Mouse (Mus musculus) G1E (cell line): Measurements from ENCODE around the gene Gsto1. TPM values are rescaled to one million over a fixed set of nuclear protein-coding genes. Genes with fewer than 3 reads are reported as not detected.

ENCODE experiments used
- ATAC-seq: 2 replicates; pipeline ENCODE4 v1.8.0; 2016; ENCODE audit warnings: mild to moderate bottlenecking; ENCODE audit not compliant: insufficient number of reproducible peaks, poor library complexity, low FRiP score, severe bottlenecking; ENCODE audit errors: extremely low read depth
- DNase-seq: peaks from one replicate; pipeline ENCODE4 v3.0.0; 2012; ENCODE audit warnings: low spot score
- H3K27me3 ChIP-seq: 2 replicates; pipeline ENCODE4 v1.6.1; 2012; ENCODE audit warnings: mild to moderate bottlenecking, low read length, inconsistent platforms; ENCODE audit not compliant: insufficient read depth
- H3K36me3 ChIP-seq: replicated peaks from 2 replicates; pipeline ENCODE3; 2012; ENCODE audit warnings: mild to moderate bottlenecking, inconsistent platforms
- H3K4me1 ChIP-seq: 2 replicates; pipeline ENCODE4 v1.6.1; 2012; ENCODE audit warnings: low read depth, low read length, inconsistent platforms, mixed read lengths; ENCODE audit not compliant: insufficient read depth
- H3K4me3 ChIP-seq: 2 replicates; pipeline ENCODE4 v1.5.1; 2012; ENCODE audit warnings: low read depth, mild to moderate bottlenecking, inconsistent platforms, low read length, moderate library complexity, mixed read lengths
- H3K9me3 ChIP-seq: replicated peaks from 2 replicates; pipeline ENCODE4 v1.6.1; 2012; ENCODE audit warnings: inconsistent platforms
- CTCF ChIP-seq: IDR thresholded peaks from 2 replicates; pipeline ENCODE4 v1.5.1; 2012; ENCODE audit warnings: low read depth, low read length, inconsistent platforms, mixed read lengths
- GATA1 ChIP-seq: IDR thresholded peaks from 2 replicates; pipeline ENCODE4 v1.6.1; 2012; ENCODE audit warnings: borderline replicate concordance, low read length, inconsistent platforms, mixed read lengths
- GATA2 ChIP-seq: IDR thresholded peaks from 2 replicates; pipeline ENCODE4 v1.6.1; 2012; ENCODE audit warnings: low read depth, low read length, inconsistent platforms, borderline replicate concordance
- POLR2AphosphoS5 ChIP-seq: IDR thresholded peaks from 2 replicates; pipeline ENCODE4 v1.6.1; 2012; ENCODE audit warnings: low read depth, low read length, inconsistent platforms; ENCODE audit not compliant: insufficient replicate concordance
- TAL1 ChIP-seq: conservative IDR thresholded peaks from 2 replicates; pipeline ENCODE4 v1.6.1; 2012; ENCODE audit warnings: low read depth, low read length, inconsistent platforms, mixed read lengths
- polyA plus RNA-seq: library from polyadenylated mRNA; stranded (reverse); fragments of >175 nt; gene quantifications from 2 replicates; pipeline ENCODE4 v1.2.3, GENCODE M21; 2012
- total RNA-seq, 2 experiments: library from RNA; stranded (forward) in 1 of 2; stranded (reverse) in 1 of 2; fragments of 200-1000 nt in 1 of 2; fragments of >200 nt in 1 of 2; fragmentation: Nextera tagmentation in 1 of 2; gene quantifications; 2 replicates each; pipeline ENCODE4 v1.2.3; 2014 to 2017

Gsto1 gene
- total and polyA plus RNA-seq, 3 experiments = 33.8 to 45.1 (median 35.0) TPM

DNA sequence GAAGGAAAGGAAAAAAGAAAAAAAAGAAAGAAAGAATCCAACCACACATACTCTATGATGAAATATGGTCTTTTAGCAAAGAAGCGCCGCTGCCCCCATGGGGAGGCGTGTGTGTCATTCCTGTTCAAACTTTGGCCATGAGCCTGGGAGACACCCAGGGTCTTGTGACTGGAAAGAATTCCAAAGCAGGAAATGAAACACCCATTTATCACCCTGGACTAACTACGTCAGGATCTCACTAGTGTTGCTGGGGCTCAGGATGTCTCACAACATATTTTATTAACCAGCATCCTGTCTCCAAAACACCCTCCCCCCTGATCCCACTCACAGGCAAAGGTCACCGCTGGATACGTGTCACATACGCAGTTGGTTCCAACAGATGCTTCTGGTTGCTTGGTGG, 31.8 kb downstream of the Gsto1 start:
- Histone ChIP-seq H3K4me3 (no peak overlapping the region), H3K27me3 (no peaks in the 10 kb centered on the region), H3K36me3 (no peaks in the 10 kb centered on the region), H3K9me3 (peaks cover 38% of the 10 kb centered on the region), H3K4me1 (no peaks in the 10 kb centered on the region)
- DNase-seq (no peak), ATAC-seq (no peak)
- TF ChIP-seq TAL1 (no peak), POLR2AphosphoS5 (no peak), GATA1 (no peak), GATA2 (no peak), CTCF (no peak)

DNA sequence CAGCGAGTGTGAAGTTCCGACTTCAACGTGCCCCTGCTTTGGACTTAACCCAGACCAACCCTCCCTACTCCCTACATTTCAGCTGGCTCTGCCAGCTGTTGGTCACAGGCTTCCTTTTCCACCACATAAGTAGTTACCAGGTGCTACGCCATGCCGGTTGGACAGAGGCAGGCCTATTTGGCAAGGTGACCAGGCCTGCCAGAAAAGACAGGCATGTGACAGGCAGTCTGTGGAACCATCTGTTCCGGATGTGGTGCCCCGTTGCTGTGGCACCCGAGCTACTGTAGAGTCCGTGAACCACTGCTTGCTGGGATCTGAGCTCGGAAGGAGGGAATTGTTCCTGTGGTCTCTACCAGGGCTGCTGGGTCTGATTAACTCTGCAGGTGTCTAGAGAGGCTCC, 32.6 kb downstream of the Gsto1 start:
- TF ChIP-seq CTCF = no peak
- TF ChIP-seq GATA2 = no peak
- no peak for TF ChIP-seq GATA1
- no peak for TF ChIP-seq POLR2AphosphoS5
- no peak for TF ChIP-seq TAL1
- DNase-seq (no peak), ATAC-seq (no peak)
- peaks cover 40% of the 10 kb centered on the region for H3K9me3 ChIP-seq
- no peaks in the 10 kb centered on the region for H3K4me1 ChIP-seq
- H3K36me3 ChIP-seq = no peaks in the 10 kb centered on the region
- no peaks in the 10 kb centered on the region for H3K27me3 ChIP-seq
- no peak overlapping the region for H3K4me3 ChIP-seq

DNA sequence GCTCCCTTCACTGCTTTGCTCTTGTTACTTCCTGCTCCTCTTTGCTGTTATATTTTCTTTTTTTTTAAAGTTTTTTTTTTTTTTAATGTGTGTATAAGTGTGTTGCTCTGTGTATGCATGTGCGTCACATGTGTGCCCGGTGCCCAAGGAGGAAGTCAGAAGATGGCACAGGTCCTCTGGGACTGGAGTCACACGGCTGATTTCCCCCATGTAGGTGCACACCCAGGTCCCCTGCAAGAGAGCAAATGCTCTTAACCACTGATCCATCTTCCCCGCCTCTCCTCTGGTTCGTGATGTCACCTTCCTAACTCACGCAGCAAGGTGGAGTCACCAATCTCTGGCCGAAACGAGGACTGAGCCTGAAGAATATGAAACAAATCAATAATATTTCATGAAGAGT, 33.3 kb downstream of the Gsto1 start:
- Histone ChIP-seq H3K4me3 (no peak overlapping the region), H3K4me1 (no peaks in the 10 kb centered on the region)

DNA sequence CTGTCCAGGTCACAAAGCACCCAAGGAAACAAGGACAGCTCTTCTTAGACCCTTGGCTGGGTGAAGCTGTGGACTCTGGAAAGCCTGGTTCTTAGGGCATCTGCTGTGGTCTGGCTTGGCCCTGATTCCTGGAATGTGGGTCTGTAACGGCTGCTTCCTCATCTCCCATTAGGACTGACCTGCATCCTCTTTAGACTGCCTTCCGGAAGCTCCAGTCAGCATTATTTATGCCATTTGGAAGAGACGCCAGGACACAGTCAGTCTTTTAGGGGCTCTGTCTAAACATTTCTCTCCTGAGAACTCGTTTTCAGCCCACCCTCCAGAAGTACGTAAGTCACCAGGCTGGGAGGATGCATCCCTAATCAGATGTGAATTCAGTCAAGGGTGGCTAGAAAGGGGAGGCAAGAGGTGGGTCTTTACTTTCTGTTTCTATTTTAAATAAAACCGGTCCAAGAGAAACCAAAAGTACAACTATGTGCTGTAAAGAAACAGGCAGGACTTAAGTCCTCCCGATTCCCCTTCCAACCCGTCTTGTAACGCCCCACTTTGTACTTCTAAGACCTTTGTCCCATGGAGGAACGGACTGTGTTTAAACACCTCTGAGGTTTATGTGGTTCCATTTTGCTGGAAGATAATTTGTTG, 35.8 kb downstream of the Gsto1 start:
- H3K27me3 ChIP-seq = no peaks in the 10 kb centered on the region
- ATAC-seq = no peak
- H3K9me3 ChIP-seq = peaks cover 43% of the 10 kb centered on the region
- no peaks in the 10 kb centered on the region for H3K4me1 ChIP-seq
- TF ChIP-seq TAL1 (no peak), CTCF (no peak), GATA2 (no peak), POLR2AphosphoS5 (no peak), GATA1 (no peak)
- DNase-seq = no peak
- no peak overlapping the region for H3K4me3 ChIP-seq
- peaks cover 25% of the 10 kb centered on the region for H3K36me3 ChIP-seq

More for the DNA sequence above, 33.3 kb downstream of the Gsto1 start:
- no peaks in the 10 kb centered on the region for H3K27me3 ChIP-seq
- peaks cover 45% of the 10 kb centered on the region for H3K9me3 ChIP-seq
- DNase-seq (no peak), ATAC-seq (no peak)
- peaks cover 3% of the 10 kb centered on the region for H3K36me3 ChIP-seq
- TF ChIP-seq GATA1 = no peak
- TF ChIP-seq GATA2 = no peak
- no peak for TF ChIP-seq POLR2AphosphoS5
- TF ChIP-seq TAL1 = no peak
- TF ChIP-seq CTCF = no peak

DNA sequence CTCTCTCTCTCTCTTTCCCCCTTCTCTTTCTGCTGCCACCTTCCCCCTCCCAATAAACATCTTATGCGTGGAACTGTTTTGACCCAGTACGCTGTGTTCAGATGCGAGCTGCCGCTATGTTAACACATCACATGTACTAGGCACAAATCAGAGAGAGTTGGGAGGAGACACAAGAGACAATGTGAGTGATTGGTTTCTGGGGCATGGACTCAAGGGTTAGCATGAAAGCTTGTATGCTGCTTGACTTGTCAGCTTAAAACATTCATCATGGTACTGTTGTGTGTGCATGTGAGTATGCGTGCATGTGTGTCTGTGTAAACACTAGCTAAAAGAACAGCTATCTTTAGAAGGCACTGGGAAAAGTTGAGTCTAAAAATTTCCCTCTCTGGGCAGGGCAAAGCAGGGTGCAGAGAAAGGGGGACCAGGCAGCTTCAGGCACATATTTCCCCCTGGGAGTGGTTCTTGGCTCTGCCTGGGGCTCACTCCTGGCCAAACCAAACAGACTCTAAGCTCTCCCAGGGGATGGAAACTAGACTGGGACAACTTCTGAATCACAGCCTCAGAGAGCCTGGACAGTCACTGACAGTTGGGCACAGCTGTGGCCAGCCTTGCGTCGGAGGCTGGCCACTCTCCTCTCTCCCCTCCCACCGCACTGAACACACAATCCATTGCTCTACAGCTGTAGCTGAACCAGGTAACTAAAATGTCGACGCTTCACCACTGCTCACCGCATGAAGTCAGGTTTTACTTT, 37.0 kb downstream of the Gsto1 start:
- TF ChIP-seq GATA1 = no peak
- no peak for TF ChIP-seq TAL1
- no peak for TF ChIP-seq POLR2AphosphoS5
- TF ChIP-seq GATA2 = no peak
- no peak for TF ChIP-seq CTCF
- H3K9me3 ChIP-seq = peaks cover 52% of the 10 kb centered on the region

DNA sequence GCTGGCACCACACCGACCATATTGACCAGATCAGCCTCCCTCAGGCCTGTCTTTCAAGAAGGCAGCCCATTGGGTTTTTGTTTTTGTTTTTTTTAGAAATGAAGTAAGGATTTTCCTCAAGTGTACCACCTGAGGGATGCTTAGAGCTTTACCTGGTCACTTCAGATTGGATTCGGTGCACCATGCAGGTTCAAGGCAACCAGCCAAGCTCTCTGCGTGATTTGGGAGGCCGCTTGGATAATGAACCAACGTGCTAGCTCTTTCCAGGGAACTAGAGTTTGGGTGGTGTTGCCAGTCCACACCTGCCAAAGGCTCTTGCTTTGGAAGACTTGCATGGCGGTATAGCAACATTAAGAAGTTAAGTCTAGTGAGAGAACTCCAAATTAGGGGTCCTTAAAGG, 38.3 kb downstream of the Gsto1 start:
- no peak for TF ChIP-seq CTCF
- TF ChIP-seq GATA2 = no peak
- Histone ChIP-seq H3K4me1 (no peaks in the 10 kb centered on the region), H3K36me3 (peaks cover 50% of the 10 kb centered on the region), H3K27me3 (no peaks in the 10 kb centered on the region), H3K9me3 (peaks cover 57% of the 10 kb centered on the region), H3K4me3 (no peak overlapping the region)
- DNase-seq = no peak
- no peak for ATAC-seq

More for the DNA sequence above, 37.0 kb downstream of the Gsto1 start:
- DNase-seq (no peak), ATAC-seq (no peak)
- H3K4me1 ChIP-seq = no peaks in the 10 kb centered on the region
- no peak overlapping the region for H3K4me3 ChIP-seq
- H3K36me3 ChIP-seq = peaks cover 37% of the 10 kb centered on the region
- no peaks in the 10 kb centered on the region for H3K27me3 ChIP-seq
